Mouse (Mus musculus) forebrain, embryonic 16.5 days (tissue): Measurements from ENCODE around the gene Prickle2. TPM values are rescaled to one million over a fixed set of nuclear protein-coding genes. Genes with fewer than 3 reads are reported as not detected.
A peak's percentile ranks its signal among the peaks of the same experiment; 100 is the strongest.

Experiments used
- ATAC-seq: fragments of 200-750 bp; cut with Nextera tagmentation; 2 replicates; pipeline ENCODE4 v1.8.0; 2017; ENCODE audit warnings: mild to moderate bottlenecking, moderate library complexity
- H3K27ac ChIP-seq: fragments of 300-500 bp; sonication (generic); 2 replicates; pipeline ENCODE4 v1.5.1; 2014; ENCODE audit warnings: low read length, control low read depth
- H3K27me3 ChIP-seq: fragments of 300-500 bp; sonication (generic); replicated peaks from 2 replicates; pipeline ENCODE4 v1.6.1; 2014; ENCODE audit warnings: low read length; ENCODE audit not compliant: control insufficient read depth, insufficient read depth
- H3K36me3 ChIP-seq: fragments of 300-500 bp; sonication (generic); 2 replicates; pipeline ENCODE4 v1.6.1; 2014; ENCODE audit not compliant: control insufficient read depth, insufficient read depth
- H3K4me1 ChIP-seq: fragments of 300-500 bp; sonication (generic); replicated peaks from 2 replicates; pipeline ENCODE4 v1.6.1; 2014; ENCODE audit warnings: low read length; ENCODE audit not compliant: control insufficient read depth, insufficient read depth
- H3K4me2 ChIP-seq: fragments of 300-500 bp; sonication (generic); 2 replicates; pipeline ENCODE4 v1.6.1; 2014; ENCODE audit warnings: mild to moderate bottlenecking, low read length, control low read depth
- H3K4me3 ChIP-seq: fragments of 300-500 bp; sonication (generic); replicated peaks from 2 replicates; pipeline ENCODE4 v1.5.1; 2014; ENCODE audit warnings: mild to moderate bottlenecking, low read length, control low read depth
- H3K9ac ChIP-seq: fragments of 300-500 bp; sonication (generic); replicated peaks from 2 replicates; pipeline ENCODE4 v1.6.1; 2014; ENCODE audit warnings: low read depth, low read length, control low read depth
- H3K9me3 ChIP-seq: fragments of 300-500 bp; sonication (generic); 2 replicates; pipeline ENCODE4 v1.6.1; 2016; ENCODE audit warnings: low read length; ENCODE audit not compliant: control insufficient read depth
- WGBS: fragments of 180-500 bp; shearing (Covaris S2); extraction: QIAGEN DNeasy Blood & Tissue Kit; methylation state at CpG from one replicate; pipeline ENCODE4 v1.1.7; 2014; 5-methylcytosine and 5-hydroxymethylcytosine counted together
- polyA plus RNA-seq: library from polyadenylated mRNA; unstranded; fragments of >200 nt; fragmentation: Nextera tagmentation; extraction: Ambion mirVana; gene quantifications from 2 replicates; pipeline ENCODE4 v1.2.1, GENCODE M21; 2015

The Prickle2 gene
- polyA plus RNA-seq, 1 experiment from 2014 or later = 11.9 TPM

GRCm38 (mm10) chr6:92726121-92726520 lies 20.2 kb upstream of the Prickle2 start:
- no peak overlapping the region for H3K9ac ChIP-seq
- WGBS = 82% methylated on average over 5 of the region's 5 CpGs
- H3K36me3 ChIP-seq = no peaks in the 10 kb centered on the region
- H3K4me1 ChIP-seq = peaks cover 17% of the 10 kb centered on the region
- no peak overlapping the region for H3K4me3 ChIP-seq
- H3K27me3 ChIP-seq = no peaks in the 10 kb centered on the region
- H3K9me3 ChIP-seq = no peaks in the 10 kb centered on the region
- no peak overlapping the region for H3K4me2 ChIP-seq
- no peak for ATAC-seq
- H3K27ac ChIP-seq = no peak overlapping the region

- H3K9ac ChIP-seq = no peak overlapping the region
- no peaks in the 10 kb centered on the region for H3K36me3 ChIP-seq
- H3K4me3 ChIP-seq = no peak overlapping the region
- peaks cover 17% of the 10 kb centered on the region for H3K4me1 ChIP-seq
- ATAC-seq = peak; percentile 61; the same call in 1 of the 2 replicates
- 49% methylated on average over 2 of the region's 2 CpGs for WGBS
- no peaks in the 10 kb centered on the region for H3K27me3 ChIP-seq
- no peaks in the 10 kb centered on the region for H3K9me3 ChIP-seq
- no peak overlapping the region for H3K4me2 ChIP-seq
- H3K27ac ChIP-seq = peak overlapping the region; percentile 11; the same call in 1 of the 2 replicates
Observed at GRCm38 (mm10) chr6:92724394-92724793, 18.4 kb upstream of the Prickle2 start.

DNA sequence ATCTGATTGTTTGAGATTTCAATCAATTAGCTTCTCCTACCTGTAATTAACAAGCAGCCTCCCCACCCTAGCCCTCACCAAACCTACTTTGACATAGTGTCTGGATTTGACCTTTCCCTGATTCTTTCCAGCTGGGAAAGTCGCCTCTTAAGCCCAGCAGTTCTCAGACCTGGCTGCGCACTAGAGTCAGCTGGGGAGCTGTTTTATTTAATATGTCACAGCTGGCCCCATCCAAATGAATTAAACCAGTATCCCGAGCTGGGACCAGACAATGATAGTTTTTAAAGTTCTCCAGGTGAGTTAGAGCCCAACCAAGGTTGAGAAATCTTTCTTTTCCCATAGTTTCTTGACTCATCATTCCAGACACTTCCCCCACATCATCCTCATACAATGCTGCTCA lies 9.9 kb upstream of the Prickle2 start:
- Histone ChIP-seq H3K9ac (no peak overlapping the region), H3K36me3 (no peaks in the 10 kb centered on the region), H3K9me3 (no peaks in the 10 kb centered on the region), H3K4me1 (no peaks in the 10 kb centered on the region), H3K27ac (no peak overlapping the region), H3K4me2 (no peak overlapping the region), H3K27me3 (no peaks in the 10 kb centered on the region), H3K4me3 (no peak overlapping the region)
- WGBS = 70% methylated on average over 3 of the region's 3 CpGs
- ATAC-seq = no peak

DNA sequence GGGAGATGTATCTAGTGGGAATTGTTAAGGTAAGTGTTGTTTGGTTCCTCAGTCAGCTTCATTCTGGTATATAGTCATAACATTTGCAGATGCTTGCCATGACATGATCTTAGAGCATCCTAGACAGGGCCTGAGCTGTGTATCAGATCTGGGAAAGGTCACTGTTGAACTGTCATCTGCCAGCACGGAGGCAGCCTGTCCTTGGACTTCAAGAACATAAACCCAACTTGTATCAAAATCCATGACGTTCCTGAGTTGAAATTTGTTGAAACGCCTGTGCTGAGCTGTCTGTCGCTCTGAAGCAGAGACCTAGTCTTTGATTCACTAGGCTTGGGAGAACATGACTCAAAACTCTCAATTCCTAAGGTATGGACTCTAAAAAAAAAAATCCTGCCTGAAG lies 8.8 kb upstream of the Prickle2 start:
- WGBS = 92% methylated on average over 4 of the region's 4 CpGs
- Histone ChIP-seq H3K4me3 (no peak overlapping the region), H3K9me3 (no peaks in the 10 kb centered on the region), H3K27me3 (no peaks in the 10 kb centered on the region), H3K4me1 (no peaks in the 10 kb centered on the region), H3K36me3 (no peaks in the 10 kb centered on the region), H3K27ac (no peak overlapping the region), H3K9ac (no peak overlapping the region), H3K4me2 (no peak overlapping the region)
- ATAC-seq = no peak

DNA sequence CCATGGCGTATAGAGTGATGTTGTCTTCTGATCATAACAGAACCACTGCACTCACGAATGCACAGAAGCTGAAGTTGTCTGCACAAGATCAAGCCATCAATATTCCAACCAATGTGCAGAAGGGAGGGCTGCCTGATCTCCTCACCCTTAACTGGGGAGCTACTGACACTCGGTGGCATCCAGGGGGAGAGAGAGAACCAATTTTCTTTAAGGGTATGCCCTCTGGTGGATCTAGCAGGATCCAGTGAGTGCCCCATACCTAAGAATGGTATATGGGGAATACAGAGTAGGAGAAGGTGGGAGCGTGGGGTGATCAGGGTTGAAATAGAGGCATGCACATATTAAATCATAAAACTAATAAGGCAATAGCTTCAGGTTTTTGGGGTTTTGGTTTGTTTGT lies 2.2 kb upstream of the Prickle2 start:
- no peaks in the 10 kb centered on the region for H3K36me3 ChIP-seq
- no peak for ATAC-seq

DNA sequence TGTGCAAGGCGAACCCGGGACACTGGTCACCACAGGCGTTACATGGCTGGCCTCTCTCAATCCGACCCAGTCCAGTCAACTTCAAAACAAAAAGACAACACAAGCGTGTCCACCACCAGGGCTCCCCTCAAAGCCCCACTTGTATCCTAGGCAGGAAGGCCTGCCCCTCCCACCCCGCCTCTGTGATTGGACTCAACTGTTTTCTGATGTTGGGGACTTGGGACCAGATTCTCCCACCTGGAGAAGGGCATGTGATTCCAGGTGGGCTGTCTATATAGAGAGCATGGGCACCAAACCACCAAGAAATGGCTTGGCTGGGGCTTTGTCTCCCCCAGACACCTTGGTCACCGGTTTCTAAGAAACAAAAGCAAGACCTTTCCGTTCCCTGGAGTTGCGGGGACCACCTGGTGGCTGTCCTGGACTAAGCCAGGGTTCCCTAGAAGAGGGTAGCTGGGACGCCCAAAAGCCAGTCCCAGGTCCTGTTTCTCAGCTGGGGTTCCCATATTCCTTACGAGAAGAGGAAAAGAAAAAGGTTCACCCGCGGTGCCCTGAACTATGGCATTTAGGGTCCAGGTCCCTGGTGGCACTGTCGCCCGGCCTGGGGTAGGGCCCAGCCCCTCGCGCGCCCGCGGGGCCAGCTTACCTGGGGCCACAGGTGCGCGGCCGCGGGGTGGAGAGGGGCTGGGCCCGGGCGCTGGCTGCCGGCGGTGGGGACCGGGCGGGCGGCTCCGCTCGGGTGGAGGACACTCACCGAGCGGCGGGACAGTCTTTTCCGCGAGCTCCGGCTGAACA lies 406 bp downstream of the Prickle2 start:
- peaks cover 8% of the 10 kb centered on the region for H3K4me1 ChIP-seq
- H3K36me3 ChIP-seq = no peaks in the 10 kb centered on the region
- ATAC-seq = peak; percentile 25
- 4% methylated on average over 36 of the region's 39 CpGs for WGBS
- no peaks in the 10 kb centered on the region for H3K9me3 ChIP-seq
- no peaks in the 10 kb centered on the region for H3K27me3 ChIP-seq
- peak overlapping the region; percentile 72 for H3K4me3 ChIP-seq
- H3K9ac ChIP-seq = peak overlapping the region; percentile 84
- H3K27ac ChIP-seq = 0 out of 2 replicates have a peak overlapping the region, but pooled peaks have one; percentile 10
- peak overlapping the region; percentile 99 for H3K4me2 ChIP-seq

More for the DNA sequence above, 2.2 kb upstream of the Prickle2 start:
- Histone ChIP-seq H3K4me3 (no peak overlapping the region), H3K9me3 (no peaks in the 10 kb centered on the region), H3K4me1 (peaks cover 8% of the 10 kb centered on the region), H3K27ac (no peak overlapping the region), H3K4me2 (no peak overlapping the region), H3K9ac (no peak overlapping the region), H3K27me3 (no peaks in the 10 kb centered on the region)
- 66% methylated on average over 4 of the region's 4 CpGs for WGBS

GRCm38 (mm10) chr6:92704810-92705209 lies 1.1 kb downstream of the Prickle2 start:
- Histone ChIP-seq H3K9me3 (no peaks in the 10 kb centered on the region), H3K27me3 (no peaks in the 10 kb centered on the region), H3K9ac (no peak overlapping the region), H3K4me1 (peaks cover 8% of the 10 kb centered on the region), H3K36me3 (no peaks in the 10 kb centered on the region), H3K27ac (no peak overlapping the region), H3K4me3 (peak overlapping the region; percentile 72), H3K4me2 (peak overlapping the region; percentile 99)
- ATAC-seq = no peak; the same call in 1 of the 2 replicates
- WGBS = 43% methylated on average over 9 of the region's 9 CpGs

DNA sequence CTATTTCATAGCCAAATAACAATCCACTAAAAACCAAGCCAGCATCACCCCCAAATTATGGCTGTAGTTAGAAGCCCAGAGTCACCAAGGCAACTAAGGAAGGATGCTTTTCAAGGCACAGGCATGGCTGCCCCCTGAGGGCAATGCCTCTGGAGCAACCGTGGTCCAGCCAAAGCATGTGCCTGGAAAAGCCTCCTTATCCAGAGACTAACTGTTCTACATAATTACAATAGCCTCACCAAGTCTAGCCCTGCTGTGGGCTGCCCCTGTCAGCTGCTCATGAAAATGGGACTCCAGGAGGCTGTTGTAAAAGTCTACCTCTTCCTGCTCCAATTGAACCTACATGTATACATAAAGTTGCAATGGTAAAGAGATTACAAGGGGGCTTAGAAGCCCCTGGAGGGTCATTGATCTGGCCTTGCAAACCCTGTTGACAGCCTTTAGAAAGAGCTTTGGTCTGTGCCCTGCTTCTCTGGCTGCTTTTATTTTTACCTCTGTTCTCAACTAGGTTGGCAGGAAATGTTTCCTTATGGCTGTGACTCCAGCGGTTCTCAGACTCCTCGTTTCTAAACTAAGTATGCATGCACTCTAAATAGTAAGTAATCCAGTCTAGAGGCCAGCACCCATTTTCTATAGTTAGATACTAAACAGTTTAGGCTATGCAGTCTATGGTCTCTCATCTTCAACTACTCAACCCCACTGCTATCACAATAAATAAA lies 6.3 kb downstream of the Prickle2 start:
- H3K36me3 ChIP-seq = no peaks in the 10 kb centered on the region
- WGBS = 5% methylated on average over 3 of the region's 3 CpGs
- no peaks in the 10 kb centered on the region for H3K27me3 ChIP-seq
- no peak overlapping the region for H3K27ac ChIP-seq
- no peak for ATAC-seq
- no peak overlapping the region for H3K4me3 ChIP-seq
- no peak overlapping the region for H3K9ac ChIP-seq
- H3K4me2 ChIP-seq = no peak overlapping the region
- no peaks in the 10 kb centered on the region for H3K9me3 ChIP-seq
- no peaks in the 10 kb centered on the region; the same call in 1 of the 2 replicates for H3K4me1 ChIP-seq

DNA sequence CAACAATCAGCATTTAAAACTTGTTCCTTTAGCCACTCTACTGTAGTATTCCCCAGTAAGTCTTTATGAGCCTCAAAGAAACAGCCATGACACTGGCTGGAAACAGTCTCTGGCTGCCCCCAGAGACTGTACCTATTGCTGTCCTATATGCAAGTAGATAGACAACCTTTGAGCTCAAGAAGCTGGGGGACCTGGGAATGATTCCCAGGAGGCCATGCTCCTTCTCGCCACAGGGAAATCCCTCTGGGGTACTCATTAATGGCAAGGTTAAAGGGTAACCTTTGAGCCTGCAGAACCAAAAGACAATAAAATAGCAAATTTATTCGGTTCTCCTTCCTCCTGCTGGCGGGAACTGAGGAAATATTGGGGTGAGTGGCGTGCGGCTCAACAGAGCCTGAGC lies 8.1 kb downstream of the Prickle2 start:
- Histone ChIP-seq H3K9me3 (no peaks in the 10 kb centered on the region), H3K27ac (no peak overlapping the region), H3K9ac (no peak overlapping the region), H3K27me3 (no peaks in the 10 kb centered on the region), H3K4me2 (no peak overlapping the region), H3K4me1 (no peaks in the 10 kb centered on the region), H3K4me3 (no peak overlapping the region), H3K36me3 (no peaks in the 10 kb centered on the region)
- WGBS = 32% methylated on average over 5 of the region's 5 CpGs
- no peak for ATAC-seq
